Mouse (Mus musculus): Measurements from ENCODE around the gene Gpr156. TPM values are rescaled to one million over a fixed set of nuclear protein-coding genes. Genes with fewer than 3 reads are reported as not detected.
"Not testable (repeated sequence)": the region's sequence is repeated elsewhere in the genome, so short reads cannot be mapped to it uniquely, and the experiment has no call there.

Gpr156 gene
- total RNA-seq, 1 experiment from 2014 or later: not detected

- no peak for ATAC-seq (replicated peaks; ENCODE audit: insufficient number of reproducible peaks, low FRiP score, low TSS enrichment, poor library complexity, severe bottlenecking)
Observed at GRCm38 (mm10) chr16:38032644-38033043, 116.3 kb downstream of the Gpr156 start.

GRCm38 (mm10) chr16:38033071-38033470 is 116.8 kb downstream of the Gpr156 start:
- ATAC-seq (replicated peaks; ENCODE audit: insufficient number of reproducible peaks, low FRiP score, low TSS enrichment, poor library complexity, severe bottlenecking): no peak

GRCm38 (mm10) chr16:38038101-38038500 is 121.8 kb downstream of the Gpr156 start:
- not testable (repeated sequence) for ATAC-seq (replicated peaks; ENCODE audit: insufficient number of reproducible peaks, low FRiP score, low TSS enrichment, poor library complexity, severe bottlenecking)

DNA sequence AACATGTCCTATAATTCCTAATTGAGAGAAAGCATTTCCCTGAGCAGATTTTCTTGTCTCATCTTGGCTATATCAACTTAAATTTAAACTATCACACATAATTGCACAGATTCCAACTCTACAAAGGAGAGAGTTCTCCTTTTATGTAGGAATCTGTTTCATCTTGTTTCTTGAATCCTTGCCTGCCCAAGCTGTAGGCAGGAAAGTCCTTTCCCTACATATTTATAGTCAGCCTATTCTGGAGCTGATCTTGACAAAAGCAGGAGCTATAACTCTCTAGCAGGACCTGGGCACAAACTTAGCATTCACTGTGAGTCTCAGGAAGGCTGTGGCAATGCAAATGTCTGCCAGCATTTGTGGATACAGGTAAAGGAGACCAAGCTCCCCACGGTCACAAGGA is 125.9 kb downstream of the Gpr156 start:
- ATAC-seq (replicated peaks; ENCODE audit: insufficient number of reproducible peaks, low FRiP score, low TSS enrichment, poor library complexity, severe bottlenecking): no peak

GRCm38 (mm10) chr16:38044551-38044950 is 128.3 kb downstream of the Gpr156 start:
- ATAC-seq (replicated peaks; ENCODE audit: insufficient number of reproducible peaks, low FRiP score, low TSS enrichment, poor library complexity, severe bottlenecking): no peak

- ATAC-seq (replicated peaks; ENCODE audit: insufficient number of reproducible peaks, low FRiP score, low TSS enrichment, poor library complexity, severe bottlenecking): no peak
Observed at GRCm38 (mm10) chr16:38047781-38048558, 131.7 kb downstream of the Gpr156 start.

Other genes starting within 250 kb of the Gpr156 start
- 0.68 TPM in 1 of 3 replicates, not detected in the others for gene Fstl1, start 139.6 kb upstream of the Gpr156 start, total RNA-seq (2017)
- not detected in 3 replicates for gene Gm36028, start 55.4 kb upstream of the Gpr156 start, total RNA-seq (2017)
- 18.5 to 20.5 TPM (median 19.4 TPM) in 3 replicates for gene Lrrc58, start 48.1 kb upstream of the Gpr156 start, total RNA-seq (2017)
- gene Gsk3b, start 172.5 kb downstream of the Gpr156 start, total RNA-seq (2017): 47.0 to 73.4 TPM (median 62.4 TPM) in 3 replicates